Mouse (Mus musculus) kidney, embryonic 14.5 days (tissue): ENCODE results near the gene Atp6v1a. TPM values are rescaled to one million over a fixed set of nuclear protein-coding genes. Genes with fewer than 3 reads are reported as not detected.

Experiments used
- ATAC-seq: fragments of 200-750 bp; cut with Nextera tagmentation; 2 replicates; pipeline ENCODE4 v1.8.0; 2017; ENCODE audit warnings: moderate number of reproducible peaks, mild to moderate bottlenecking, moderate TSS enrichment, moderate library complexity; ENCODE audit not compliant: low FRiP score, low TSS enrichment
- H3K27ac ChIP-seq: fragments of 300-500 bp; sonication (generic); 2 replicates; pipeline ENCODE4 v1.5.1; 2014; ENCODE audit warnings: low read depth, mild to moderate bottlenecking, low read length, moderate library complexity, mixed read lengths
- H3K27me3 ChIP-seq: fragments of 300-500 bp; sonication (generic); 2 replicates; pipeline ENCODE4 v1.6.1; 2014; ENCODE audit warnings: mild to moderate bottlenecking, low read length; ENCODE audit not compliant: control insufficient read depth, insufficient read depth
- H3K36me3 ChIP-seq: fragments of 300-500 bp; sonication (generic); 2 replicates; pipeline ENCODE4 v1.6.1; 2014; ENCODE audit warnings: low read length, mixed read lengths; ENCODE audit not compliant: control insufficient read depth, insufficient read depth
- H3K4me1 ChIP-seq: fragments of 300-500 bp; sonication (generic); 2 replicates; pipeline ENCODE4 v1.6.1; 2014; ENCODE audit warnings: low read length, mixed read lengths; ENCODE audit not compliant: control insufficient read depth, insufficient read depth
- H3K4me2 ChIP-seq: fragments of 300-500 bp; sonication (generic); replicated peaks from 2 replicates; pipeline ENCODE4 v1.6.1; 2014; ENCODE audit warnings: low read depth, mild to moderate bottlenecking, low read length
- H3K4me3 ChIP-seq: fragments of 300-500 bp; sonication (generic); 2 replicates; pipeline ENCODE4 v1.5.1; 2014; ENCODE audit warnings: mild to moderate bottlenecking, low read length
- H3K9ac ChIP-seq: fragments of 300-500 bp; sonication (generic); 2 replicates; pipeline ENCODE4 v1.6.1; 2014; ENCODE audit warnings: low read depth, mild to moderate bottlenecking, low read length, moderate library complexity
- H3K9me3 ChIP-seq: fragments of 300-500 bp; sonication (generic); 2 replicates; pipeline ENCODE4 v1.6.1; 2016; ENCODE audit warnings: low read length; ENCODE audit not compliant: control insufficient read depth
- whole genome bisulfite sequencing: fragments of 180-500 bp; shearing (Covaris S2); extraction: QIAGEN DNeasy Blood & Tissue Kit; methylation state at CpG from one replicate; pipeline ENCODE4 v1.1.7; 2014; 5-methylcytosine and 5-hydroxymethylcytosine counted together
- polyA plus RNA-seq: library from polyadenylated mRNA; unstranded; fragments of >200 nt; fragmentation: Nextera tagmentation; extraction: Ambion mirVana; gene quantifications from 2 replicates; pipeline ENCODE4 v1.2.1, GENCODE M21; 2014

Atp6v1a gene
- polyA plus RNA-seq, 1 experiment from 2014 or later = 75.6 TPM

- Histone ChIP-seq H3K9me3 (no peaks in the 10 kb centered on the region), H3K36me3 (no peaks in the 10 kb centered on the region), H3K4me1 (peaks cover 13% of the 10 kb centered on the region), H3K4me3 (peak overlapping the region; percentile 94; the same call in 1 of the 2 replicates), H3K27ac (no peak overlapping the region), H3K4me2 (peak overlapping the region; percentile 55), H3K27me3 (no peaks in the 10 kb centered on the region), H3K9ac (peak overlapping the region; percentile 28; the same call in 1 of the 2 replicates)
- ATAC-seq = no peak
- WGBS = 55% methylated on average over 6 of the region's 6 CpGs
Measured at GRCm38 (mm10) chr16:44141483-44141882, 2.0 kb upstream of the Atp6v1a start.

DNA sequence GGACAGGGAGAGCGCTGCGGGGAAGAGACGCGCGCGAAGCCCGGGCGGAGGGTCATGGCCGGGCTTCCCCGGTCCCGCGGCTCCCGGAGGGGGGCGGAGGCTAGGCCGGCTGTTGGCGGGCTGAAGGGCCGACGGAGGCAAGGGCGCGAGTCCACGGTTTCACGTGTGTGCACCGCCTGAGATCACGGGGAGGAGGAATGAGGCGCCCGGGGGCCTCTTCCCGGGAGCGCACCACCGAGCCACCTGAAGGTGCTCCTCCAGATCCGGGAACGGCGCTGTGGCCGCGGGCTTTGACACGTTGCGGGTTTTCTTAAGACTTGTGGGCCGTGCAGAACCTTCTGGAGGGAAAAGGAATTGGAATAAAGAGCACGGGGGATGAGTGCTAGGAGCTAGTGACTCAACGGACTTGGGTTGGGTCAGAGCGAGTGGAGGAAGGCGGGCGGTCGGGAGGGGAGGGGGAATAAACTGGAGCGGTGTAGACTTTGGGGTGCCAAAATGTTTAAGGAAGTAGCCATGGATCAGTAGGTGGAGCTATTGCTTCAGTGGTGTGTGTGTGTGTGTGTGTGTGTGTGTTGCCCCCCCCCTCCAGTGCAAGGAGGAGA lies 782 bp upstream of the Atp6v1a start:
- Histone ChIP-seq H3K27ac (peak overlapping the region; percentile 99), H3K4me3 (peak overlapping the region; percentile 94), H3K9me3 (no peaks in the 10 kb centered on the region), H3K36me3 (no peaks in the 10 kb centered on the region), H3K9ac (peak overlapping the region; percentile 96), H3K27me3 (no peaks in the 10 kb centered on the region), H3K4me2 (peak overlapping the region; percentile 55), H3K4me1 (peaks cover 13% of the 10 kb centered on the region)
- peak; percentile 64 for ATAC-seq
- WGBS = under 1% methylated on average over 43 of the region's 44 CpGs

DNA sequence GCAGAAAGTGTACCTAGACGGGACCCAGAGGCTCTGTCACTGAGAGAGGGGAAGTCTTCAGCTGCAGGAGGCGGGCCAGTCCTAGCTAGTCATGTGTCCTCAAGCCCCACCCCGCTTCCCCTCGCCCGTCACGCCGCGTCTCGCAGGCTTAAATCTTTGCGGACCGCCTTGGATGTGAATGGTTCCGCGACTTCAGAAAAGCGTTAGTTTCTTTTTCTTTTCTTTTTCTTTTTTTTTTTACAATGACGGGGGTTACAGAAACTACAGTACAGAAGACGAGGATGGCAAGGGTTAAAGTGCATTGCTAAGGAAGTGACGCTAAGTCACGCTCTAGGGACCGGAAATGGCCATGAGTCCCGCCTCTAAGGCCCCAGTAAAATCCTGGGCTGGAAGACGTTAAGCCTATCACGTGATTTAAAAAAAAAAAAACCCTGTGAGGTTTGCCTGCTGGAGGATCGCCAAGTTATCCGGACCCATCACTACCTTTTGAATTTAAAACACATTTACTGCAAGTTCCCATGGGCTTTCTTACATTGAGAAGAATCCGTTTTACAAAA lies 448 bp downstream of the Atp6v1a start:
- Histone ChIP-seq H3K4me1 (peaks cover 13% of the 10 kb centered on the region), H3K9ac (peak overlapping the region; percentile 96), H3K4me3 (peak overlapping the region; percentile 94), H3K4me2 (peak overlapping the region; percentile 80), H3K27me3 (no peaks in the 10 kb centered on the region), H3K27ac (peak overlapping the region; percentile 99), H3K9me3 (no peaks in the 10 kb centered on the region), H3K36me3 (no peaks in the 10 kb centered on the region)
- ATAC-seq = peak; percentile 87
- under 1% methylated on average over 25 of the region's 25 CpGs for WGBS

- H3K36me3 ChIP-seq = no peaks in the 10 kb centered on the region
- peak overlapping the region; percentile 79 for H3K9ac ChIP-seq
- H3K4me1 ChIP-seq = peaks cover 13% of the 10 kb centered on the region
- ATAC-seq = no peak
- H3K4me3 ChIP-seq = peak overlapping the region; percentile 94
- peak overlapping the region; percentile 80 for H3K4me2 ChIP-seq
- no peaks in the 10 kb centered on the region for H3K27me3 ChIP-seq
- no peaks in the 10 kb centered on the region for H3K9me3 ChIP-seq
- H3K27ac ChIP-seq = peak overlapping the region; percentile 99
- under 1% methylated on average over 24 of the region's 24 CpGs for WGBS
Measured at GRCm38 (mm10) chr16:44138377-44138978, 1.0 kb downstream of the Atp6v1a start.

DNA sequence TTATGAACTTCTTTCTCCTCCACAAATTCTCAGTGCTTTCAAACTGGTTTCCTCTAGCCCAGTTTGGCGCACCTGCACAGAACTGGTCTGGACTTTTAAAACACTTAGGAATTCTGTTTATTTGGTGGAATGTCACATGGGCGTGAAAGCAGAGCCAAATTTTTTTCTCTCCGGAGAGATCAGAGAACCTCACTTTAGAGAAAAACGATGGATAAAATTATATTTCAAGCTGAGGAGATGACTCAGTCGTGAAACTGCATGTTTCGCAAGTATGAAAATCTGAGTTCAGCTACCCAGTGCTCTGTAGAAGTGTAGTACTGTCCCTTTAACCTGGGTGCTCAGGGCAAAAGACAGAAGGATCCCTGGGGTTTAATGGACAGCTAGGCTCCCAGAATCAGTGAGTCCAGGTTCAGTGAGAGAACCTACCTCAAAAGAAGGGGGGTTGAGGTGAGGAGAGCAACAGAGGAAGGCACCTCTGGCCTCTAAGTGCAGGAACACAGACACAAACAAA lies 2.9 kb downstream of the Atp6v1a start:
- H3K36me3 ChIP-seq = no peaks in the 10 kb centered on the region
- no peak for ATAC-seq
- H3K27ac ChIP-seq = no peak overlapping the region

DNA sequence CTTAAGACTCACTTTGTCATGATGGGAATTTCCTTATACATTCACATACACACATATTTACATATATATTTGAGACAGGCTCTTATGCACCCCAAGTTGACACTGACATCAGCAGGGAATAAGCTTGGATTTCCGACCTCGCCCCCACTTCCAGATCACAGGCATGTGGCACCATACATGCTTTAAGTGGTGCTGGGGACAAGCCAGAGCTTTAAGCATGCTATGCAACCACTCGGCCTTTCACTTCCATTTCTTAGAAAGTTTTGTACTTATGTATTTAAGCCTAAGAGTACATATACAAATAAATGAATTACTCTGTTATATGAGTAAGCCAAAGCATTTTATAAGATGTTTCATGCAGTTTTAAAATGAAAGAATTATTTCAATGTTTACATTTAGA lies 6.3 kb downstream of the Atp6v1a start:
- no peak overlapping the region for H3K4me2 ChIP-seq
- H3K9me3 ChIP-seq = no peaks in the 10 kb centered on the region
- H3K27me3 ChIP-seq = no peaks in the 10 kb centered on the region
- peaks cover 8% of the 10 kb centered on the region for H3K4me1 ChIP-seq
- no peak overlapping the region for H3K27ac ChIP-seq
- no peak for ATAC-seq
- 87% methylated on average over 3 of the region's 3 CpGs for WGBS
- no peaks in the 10 kb centered on the region for H3K36me3 ChIP-seq
- H3K4me3 ChIP-seq = no peak overlapping the region
- H3K9ac ChIP-seq = no peak overlapping the region

More for the DNA sequence above, 2.9 kb downstream of the Atp6v1a start:
- Histone ChIP-seq H3K9ac (no peak overlapping the region), H3K4me1 (peaks cover 11% of the 10 kb centered on the region), H3K27me3 (no peaks in the 10 kb centered on the region), H3K4me3 (no peak overlapping the region), H3K9me3 (no peaks in the 10 kb centered on the region), H3K4me2 (no peak overlapping the region)
- 88% methylated on average over 6 of the region's 6 CpGs for WGBS

GRCm38 (mm10) chr16:44132300-44132699 lies 7.2 kb downstream of the Atp6v1a start:
- H3K4me1 ChIP-seq = no peaks in the 10 kb centered on the region
- 81% methylated on average over 4 of the region's 4 CpGs for WGBS
- no peak for ATAC-seq
- no peak overlapping the region for H3K4me2 ChIP-seq
- no peaks in the 10 kb centered on the region for H3K9me3 ChIP-seq
- H3K27ac ChIP-seq = no peak overlapping the region
- H3K9ac ChIP-seq = no peak overlapping the region
- no peaks in the 10 kb centered on the region for H3K27me3 ChIP-seq
- no peak overlapping the region for H3K4me3 ChIP-seq
- no peaks in the 10 kb centered on the region for H3K36me3 ChIP-seq

DNA sequence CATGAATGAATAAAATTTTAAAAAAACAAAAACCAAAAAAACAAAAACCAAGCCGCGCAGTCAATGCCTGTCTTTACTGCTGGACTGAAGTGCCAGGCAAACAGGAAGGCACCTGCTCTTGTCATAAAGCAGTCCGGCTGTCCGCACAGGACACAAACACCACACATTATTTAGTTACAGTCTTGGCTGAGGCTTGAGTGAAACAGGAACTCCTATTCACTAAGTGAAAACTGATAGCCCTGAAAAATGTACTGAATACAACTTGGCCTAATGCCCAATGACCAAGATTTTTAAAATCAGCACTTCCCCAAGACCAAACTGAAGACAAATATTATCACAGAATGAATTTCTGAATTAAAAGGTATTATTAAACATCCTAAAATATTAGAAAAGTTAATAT lies 13.1 kb downstream of the Atp6v1a start:
- no peak for ATAC-seq
- no peak overlapping the region for H3K9ac ChIP-seq

DNA sequence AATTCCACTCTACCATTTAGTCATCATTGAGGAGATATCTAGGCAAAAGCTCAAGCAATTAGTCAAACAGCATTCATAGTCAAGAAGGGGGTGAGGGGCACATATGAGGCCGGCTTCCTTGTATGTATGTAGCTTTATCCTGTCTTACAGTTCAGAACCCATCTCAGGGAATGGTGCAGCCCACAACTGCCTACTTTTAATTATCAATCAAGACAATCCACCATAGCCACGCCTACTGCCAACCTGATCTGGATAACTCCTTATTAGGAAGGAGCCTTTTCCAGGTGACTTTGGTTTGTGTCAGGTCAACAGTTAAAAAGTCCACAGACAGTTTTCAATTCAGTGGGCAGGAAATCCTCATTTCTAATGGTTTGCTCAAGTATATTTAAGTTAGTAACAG lies 14.1 kb downstream of the Atp6v1a start:
- ATAC-seq = no peak
- no peaks in the 10 kb centered on the region for H3K36me3 ChIP-seq
- 83% methylated on average over 2 of the region's 2 CpGs for WGBS

More for the DNA sequence above, 13.1 kb downstream of the Atp6v1a start:
- Histone ChIP-seq H3K9me3 (no peaks in the 10 kb centered on the region), H3K4me3 (no peak overlapping the region), H3K4me1 (0 out of 2 replicates have a peak, but pooled peaks cover 4% of the 10 kb centered on the region), H3K27me3 (no peaks in the 10 kb centered on the region), H3K27ac (no peak overlapping the region), H3K4me2 (no peak overlapping the region), H3K36me3 (no peaks in the 10 kb centered on the region)
- WGBS = 58% methylated on average over 4 of the region's 4 CpGs

More for the DNA sequence above, 14.1 kb downstream of the Atp6v1a start:
- no peak overlapping the region for H3K27ac ChIP-seq
- H3K4me1 ChIP-seq = 0 out of 2 replicates have a peak, but pooled peaks cover 4% of the 10 kb centered on the region
- no peaks in the 10 kb centered on the region for H3K27me3 ChIP-seq
- no peak overlapping the region for H3K4me2 ChIP-seq
- H3K4me3 ChIP-seq = no peak overlapping the region
- H3K9ac ChIP-seq = no peak overlapping the region
- no peaks in the 10 kb centered on the region for H3K9me3 ChIP-seq
